Mouse (Mus musculus) heart, adult 2 months (tissue): ENCODE measurements around the gene Shisa2. TPM values are rescaled to one million over a fixed set of nuclear protein-coding genes. Genes with fewer than 3 reads are reported as not detected.
A peak's percentile ranks its signal among the peaks of the same experiment; 100 is the strongest.

ENCODE experiments used
- DNase-seq, 2 experiments: peaks; one replicate each; pipeline ENCODE4 v3.0.0; 2021
- H3K27ac ChIP-seq: fragments of 200-600 bp; 2 replicates; pipeline ENCODE4 v1.8.1; 2022
- H3K27me3 ChIP-seq: fragments of 200-500 bp; 2 replicates; pipeline ENCODE4 v1.6.1; 2012; ENCODE audit warnings: mild to moderate bottlenecking, low read length, inconsistent platforms, mixed read lengths; ENCODE audit not compliant: control insufficient read depth, insufficient read depth
- H3K36me3 ChIP-seq: fragments of 200-500 bp; 2 replicates; pipeline ENCODE4 v1.6.1; 2012; ENCODE audit warnings: low read length, inconsistent platforms; ENCODE audit not compliant: control insufficient read depth, insufficient read depth
- H3K4me1 ChIP-seq: fragments of 200-500 bp; 2 replicates; pipeline ENCODE4 v1.6.1; 2011; ENCODE audit warnings: low read length; ENCODE audit not compliant: control insufficient read depth, insufficient read depth
- H3K4me3 ChIP-seq: fragments of 200-600 bp; 2 replicates; pipeline ENCODE4 v1.8.1; 2022
- H3K79me2 ChIP-seq: fragments of 200-500 bp; replicated peaks from 2 replicates; pipeline ENCODE4 v1.6.1; 2012; ENCODE audit warnings: mild to moderate bottlenecking, inconsistent platforms, low read length, moderate library complexity, mixed read lengths; ENCODE audit not compliant: control insufficient read depth, insufficient read depth
- H3K9ac ChIP-seq: fragments of 200-500 bp; 2 replicates; pipeline ENCODE4 v1.6.1; 2012; ENCODE audit warnings: low read depth, mild to moderate bottlenecking, control low read depth, inconsistent platforms, low read length, mixed read lengths
- CTCF ChIP-seq: fragments of 200-600 bp; IDR thresholded peaks from 2 replicates; pipeline ENCODE4 v1.8.1; 2022; ENCODE audit warnings: antibody characterized with exemption, mild to moderate bottlenecking, moderate library complexity
- EP300 ChIP-seq: fragments of 200-500 bp; IDR thresholded peaks from 2 replicates; pipeline ENCODE4 v1.6.1; 2011; ENCODE audit warnings: low read depth, low read length, control low read depth; ENCODE audit not compliant: insufficient read depth
- POLR2A ChIP-seq: fragments of 200-500 bp; IDR thresholded peaks from 2 replicates; pipeline ENCODE4 v1.6.1; 2011; ENCODE audit warnings: mild to moderate bottlenecking, low read depth, low read length, control low read depth; ENCODE audit not compliant: insufficient read depth
- WGBS: fragments of 180-500 bp; shearing (Covaris S2); methylation state at CpG from one replicate; pipeline ENCODE4 v1.1.7; 2018; 5-methylcytosine and 5-hydroxymethylcytosine counted together
- intact Hi-C: fragments of 180-260 bp; cut with DNase I; formaldehyde crosslinking; loops from one replicate; pipeline ENCODE4 v1.15.1; 2025
- polyA plus RNA-seq: library from polyadenylated mRNA; depleted of rRNA; stranded (reverse); fragments of >200 nt; gene quantifications from 2 replicates; pipeline ENCODE4 v1.2.3, GENCODE M21; 2012
- total RNA-seq, 2 experiments: library from RNA; stranded (reverse); gene quantifications; 2 replicates each; pipeline ENCODE4 v1.2.3; 2021

Shisa2 gene
- total and polyA plus RNA-seq, 3 experiments = 0.96 to 1.4 (median 1.0) TPM

DNA sequence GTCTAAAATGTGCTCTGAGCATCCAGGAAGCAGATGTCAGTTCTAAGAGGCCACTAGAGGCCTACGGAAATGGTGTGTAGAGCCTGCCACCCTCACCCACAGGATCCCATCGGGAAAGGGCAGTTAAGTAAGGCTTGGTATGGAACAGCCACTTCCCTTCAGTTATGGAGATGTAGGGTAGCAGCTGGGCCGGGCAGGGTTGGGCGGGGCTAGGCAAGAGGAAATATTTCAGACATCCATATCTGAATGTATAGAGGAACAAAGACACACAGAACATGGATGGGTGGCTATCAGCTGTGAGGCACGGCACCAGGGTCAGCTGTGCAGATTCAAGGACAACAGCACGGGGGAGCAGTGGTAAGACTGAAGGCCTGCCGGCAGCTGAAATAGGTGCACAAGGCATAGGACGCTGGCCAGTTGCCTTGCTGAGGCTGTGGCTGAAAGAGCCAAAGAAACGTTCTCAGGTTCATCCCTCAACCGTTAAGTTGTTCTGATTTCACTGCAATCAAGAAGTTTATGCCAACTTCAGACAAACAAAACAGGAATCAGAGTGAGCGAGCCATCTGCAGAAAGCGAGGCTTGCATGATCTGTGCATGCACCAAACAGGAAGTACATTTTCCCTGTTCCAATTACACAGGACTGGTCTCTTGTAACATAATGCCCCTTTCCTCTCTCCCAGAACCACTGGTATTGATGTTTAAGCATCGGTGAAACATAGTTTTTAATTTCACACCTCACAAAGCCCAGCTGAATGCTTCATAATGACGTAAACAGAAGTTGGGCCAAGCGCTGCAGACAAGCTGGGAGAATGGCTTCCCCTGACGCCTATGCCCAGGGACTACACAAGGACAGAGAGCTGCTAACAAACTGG lies 22.0 kb downstream of the Shisa2 start:
- TF ChIP-seq POLR2A (no peak), CTCF (peak; percentile 26; the same call in 1 of the 2 replicates)
- WGBS = 59% methylated on average over 16 of the region's 16 CpGs

DNA sequence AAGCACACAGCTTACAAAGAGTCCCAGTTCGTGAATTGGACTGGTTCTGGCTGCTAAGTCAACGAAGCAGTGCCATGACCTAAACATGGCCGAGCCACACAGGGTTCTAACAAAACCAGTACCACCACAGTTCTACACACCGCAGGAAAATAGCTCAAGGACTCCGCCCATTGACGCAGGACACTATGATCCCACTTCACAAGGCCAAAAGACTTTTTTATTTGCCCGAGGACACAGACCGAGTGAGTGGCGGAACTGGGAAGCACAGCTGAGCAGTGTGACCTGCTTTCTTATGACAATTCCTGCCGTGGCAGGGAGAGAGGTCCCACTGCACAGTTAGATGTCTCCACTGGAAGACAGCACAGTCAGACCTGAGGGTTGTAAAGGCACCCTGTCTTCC lies 23.5 kb downstream of the Shisa2 start:
- no peak overlapping the region for H3K4me3 ChIP-seq
- no peak overlapping the region for H3K27ac ChIP-seq
- DNase-seq = no peak
- no peaks in the 10 kb centered on the region for H3K4me1 ChIP-seq
- no peak for TF ChIP-seq CTCF
- no peak for TF ChIP-seq POLR2A
- TF ChIP-seq EP300 = no peak
- 94% methylated on average over 10 of the region's 10 CpGs for WGBS
- intact Hi-C loops = no loop called here
- no peaks in the 10 kb centered on the region for H3K36me3 ChIP-seq
- H3K9ac ChIP-seq = no peak overlapping the region
- H3K79me2 ChIP-seq = no peaks in the 10 kb centered on the region
- no peaks in the 10 kb centered on the region for H3K27me3 ChIP-seq

More for the DNA sequence above, 22.0 kb downstream of the Shisa2 start:
- Histone ChIP-seq H3K36me3 (no peaks in the 10 kb centered on the region), H3K9ac (no peak overlapping the region), H3K27ac (no peak overlapping the region), H3K79me2 (no peaks in the 10 kb centered on the region), H3K4me1 (no peaks in the 10 kb centered on the region), H3K4me3 (no peak overlapping the region), H3K27me3 (no peaks in the 10 kb centered on the region)
- no peak for DNase-seq
- intact Hi-C loops = no loop called here

DNA sequence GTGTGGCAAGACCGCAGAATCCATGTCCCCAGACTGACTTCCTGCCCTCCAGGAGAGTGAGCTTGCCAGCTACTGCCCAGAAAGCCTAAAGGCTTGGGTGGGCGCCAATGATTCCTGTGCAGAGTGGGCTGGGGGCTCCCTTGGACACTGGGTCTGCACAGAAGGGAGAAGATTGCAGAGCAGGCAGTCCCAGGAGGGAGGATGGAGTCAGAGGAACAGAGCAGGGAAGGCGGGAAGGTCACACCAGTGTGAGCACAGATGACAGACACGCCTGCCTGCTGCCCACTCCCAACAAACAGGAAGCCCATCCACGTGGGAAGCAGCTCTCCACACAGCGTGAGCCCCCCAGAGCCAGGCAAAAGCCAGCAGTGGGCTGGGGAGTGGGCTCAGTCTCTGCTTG lies 24.2 kb downstream of the Shisa2 start:
- H3K36me3 ChIP-seq = no peaks in the 10 kb centered on the region
- H3K79me2 ChIP-seq = no peaks in the 10 kb centered on the region
- H3K4me3 ChIP-seq = no peak overlapping the region
- H3K27ac ChIP-seq = no peak overlapping the region
- no peak for DNase-seq
- H3K4me1 ChIP-seq = no peaks in the 10 kb centered on the region
- H3K27me3 ChIP-seq = no peaks in the 10 kb centered on the region
- no peak overlapping the region for H3K9ac ChIP-seq
- 50% methylated on average over 6 of the region's 6 CpGs for WGBS
- TF ChIP-seq EP300 = no peak
- no peak for TF ChIP-seq POLR2A
- TF ChIP-seq CTCF = no peak
- intact Hi-C loops = no loop called here

DNA sequence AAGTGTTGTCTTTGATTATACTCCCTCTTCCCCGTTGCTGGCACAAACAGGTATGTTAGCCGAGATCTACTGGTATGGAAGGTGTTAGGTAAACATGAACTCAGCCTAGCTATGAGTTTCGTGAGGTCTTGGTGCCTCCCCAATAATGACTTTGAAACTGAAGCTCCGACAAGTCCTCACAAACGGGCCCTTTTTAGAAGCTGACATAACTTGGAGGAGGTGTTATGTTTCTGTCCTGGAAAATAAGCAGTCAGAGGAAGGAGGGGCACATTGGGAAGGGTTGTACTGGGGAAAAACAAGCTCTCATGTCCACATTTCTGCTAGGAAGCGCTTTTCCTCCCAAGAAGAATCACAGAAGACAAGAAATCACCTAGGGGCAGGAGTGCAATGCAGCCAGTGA lies 31.5 kb downstream of the Shisa2 start:
- Histone ChIP-seq H3K4me1 (no peaks in the 10 kb centered on the region), H3K9ac (no peak overlapping the region), H3K36me3 (no peaks in the 10 kb centered on the region), H3K79me2 (no peaks in the 10 kb centered on the region), H3K4me3 (no peak overlapping the region), H3K27me3 (no peaks in the 10 kb centered on the region), H3K27ac (no peak overlapping the region)
- TF ChIP-seq EP300 (no peak), POLR2A (no peak), CTCF (no peak)
- 58% methylated on average over 6 of the region's 6 CpGs for WGBS
- intact Hi-C loops = no loop called here
- DNase-seq = no peak

DNA sequence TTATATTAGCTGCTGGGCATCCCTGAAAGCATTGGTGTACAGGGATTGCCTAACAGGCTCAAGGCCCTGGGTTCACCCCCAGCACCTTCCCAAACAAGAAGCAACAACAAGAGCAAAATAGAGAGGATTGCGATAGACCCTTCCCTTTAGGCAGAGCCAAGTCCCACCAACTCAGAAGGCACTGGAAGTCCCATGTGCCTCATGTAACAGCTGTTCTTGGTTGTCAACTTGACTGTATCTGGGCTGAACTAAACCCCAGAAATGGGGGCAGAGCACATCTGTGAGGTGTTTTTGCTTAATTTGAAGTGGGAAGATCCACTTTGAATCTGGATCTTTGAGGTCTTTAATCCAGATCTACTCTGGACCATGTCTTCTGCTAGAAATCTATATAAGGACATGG lies 32.0 kb downstream of the Shisa2 start:
- no peak overlapping the region for H3K9ac ChIP-seq
- H3K4me3 ChIP-seq = no peak overlapping the region
- no peak for TF ChIP-seq POLR2A
- TF ChIP-seq EP300 = no peak
- TF ChIP-seq CTCF = no peak
- no peaks in the 10 kb centered on the region for H3K27me3 ChIP-seq
- H3K27ac ChIP-seq = no peak overlapping the region
- 100% methylated on average over 1 of the region's 1 CpGs for WGBS
- no peak for DNase-seq
- intact Hi-C loops = no loop called here
- no peaks in the 10 kb centered on the region for H3K36me3 ChIP-seq
- no peaks in the 10 kb centered on the region for H3K79me2 ChIP-seq
- no peaks in the 10 kb centered on the region for H3K4me1 ChIP-seq

DNA sequence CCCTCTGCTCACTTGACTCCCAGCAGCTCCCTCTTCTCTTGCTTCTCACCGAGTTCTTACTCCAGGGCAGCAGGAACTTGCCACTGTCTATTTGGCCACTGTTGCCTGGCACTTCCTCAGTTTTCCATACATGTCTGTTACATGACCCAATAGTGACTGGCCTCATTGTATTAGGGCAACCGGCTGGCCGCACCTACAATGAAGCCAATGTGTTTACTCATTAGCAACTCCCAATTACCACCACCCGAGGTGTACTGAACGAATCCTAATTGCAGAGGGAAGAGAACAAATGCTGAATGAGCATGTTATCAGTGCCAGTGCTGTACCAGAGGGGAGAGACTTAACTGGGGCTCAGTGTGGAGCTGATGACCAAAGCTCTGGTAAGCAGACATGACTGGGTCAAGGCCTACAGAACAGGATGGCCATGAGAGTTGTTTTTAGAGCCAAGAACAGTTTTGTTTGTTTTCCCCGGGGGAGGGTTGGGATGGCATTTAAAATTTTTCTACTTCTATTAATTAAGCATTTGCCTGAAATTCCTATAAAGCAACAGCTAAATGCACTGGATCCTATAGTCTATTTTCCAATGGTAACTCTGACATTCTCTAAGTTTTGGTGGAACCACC lies 47.9 kb downstream of the Shisa2 start:
- TF ChIP-seq EP300 (no peak), POLR2A (no peak), CTCF (no peak)
- no peaks in the 10 kb centered on the region for H3K4me1 ChIP-seq
- H3K9ac ChIP-seq = no peak overlapping the region
- 86% methylated on average over 6 of the region's 6 CpGs for WGBS
- no peak for DNase-seq
- no peaks in the 10 kb centered on the region for H3K27me3 ChIP-seq
- intact Hi-C loops = no loop called here
- no peak overlapping the region for H3K27ac ChIP-seq
- H3K4me3 ChIP-seq = no peak overlapping the region
- no peaks in the 10 kb centered on the region for H3K36me3 ChIP-seq
- no peaks in the 10 kb centered on the region for H3K79me2 ChIP-seq
